Mouse (Mus musculus) neutrophil, adult 5-6 weeks (primary cell): ENCODE results near the gene Ssna1. TPM values are rescaled to one million over a fixed set of nuclear protein-coding genes. Genes with fewer than 3 reads are reported as not detected.

Source experiments
- total RNA-seq: library from RNA; stranded (forward); fragments of 200-1000 nt; gene quantifications from 2 replicates; pipeline ENCODE4 v1.2.3, GENCODE M21; 2017

Gene Ssna1
- total RNA-seq, 1 experiment from 2014 or later, result 31.0 TPM

Other genes starting within 250 kb of the Ssna1 start
- gene Nsmf, start 218.1 kb downstream of the Ssna1 start, total RNA-seq, result 21.5 and 22.8 TPM in 2 replicates
- not detected in 2 replicates for gene Entpd8, start 192.1 kb downstream of the Ssna1 start, total RNA-seq
- not detected in 2 replicates for gene Noxa1, start 177.3 kb downstream of the Ssna1 start, total RNA-seq
- gene Nrarp, start 91.7 kb downstream of the Ssna1 start, total RNA-seq, result 1.7 and 3.6 TPM in 2 replicates
- gene Tor4a, start 75.6 kb downstream of the Ssna1 start, total RNA-seq, result 50.0 and 56.1 TPM in 2 replicates
- gene Nelfb, start 60.9 kb downstream of the Ssna1 start, total RNA-seq, result 95.0 and 104 TPM in 2 replicates
- gene Stpg3, start 57.8 kb downstream of the Ssna1 start, total RNA-seq, result not detected in 2 replicates
- gene Fam166a, start 53.7 kb downstream of the Ssna1 start, total RNA-seq, result not detected in 2 replicates
- 222 and 223 TPM in 2 replicates for gene Tubb4b, start 47.7 kb downstream of the Ssna1 start, total RNA-seq
- gene Slc34a3, start 38.1 kb downstream of the Ssna1 start, total RNA-seq, result not detected in 2 replicates
- gene Rnf224, start 35.7 kb downstream of the Ssna1 start, total RNA-seq, result not detected in 2 replicates
- 0.58 TPM in 1 of 2 replicates, not detected in the other for gene Rnf208, start 30.2 kb downstream of the Ssna1 start, total RNA-seq
- 1.0 TPM in 1 of 2 replicates, not detected in the other for gene Cysrt1, start 30.0 kb downstream of the Ssna1 start, total RNA-seq
- 6.1 and 8.7 TPM in 2 replicates for gene AL732309.1, start 25.6 kb downstream of the Ssna1 start, total RNA-seq
- 6.9 and 16.7 TPM in 2 replicates for gene Tmem203, start 17.0 kb downstream of the Ssna1 start, total RNA-seq
- gene Tprn, start 9.8 kb downstream of the Ssna1 start, total RNA-seq, result 4.9 and 6.9 TPM in 2 replicates
- gene Anapc2, start within 50 bp of the Ssna1 start, total RNA-seq, result 49.5 and 82.2 TPM in 2 replicates
- gene Tmem210, start 15.7 kb upstream of the Ssna1 start, total RNA-seq, result not detected in 2 replicates
- not detected in 2 replicates for gene Lrrc26, start 17.5 kb upstream of the Ssna1 start, total RNA-seq
- gene Grin1, start 46.7 kb upstream of the Ssna1 start, total RNA-seq, result not detected in 2 replicates
- 49.2 and 79.5 TPM in 2 replicates for gene Man1b1, start 59.9 kb upstream of the Ssna1 start, total RNA-seq
- gene Dpp7, start 83.9 kb upstream of the Ssna1 start, total RNA-seq, result 24.7 and 25.5 TPM in 2 replicates
- 8.7 and 11.7 TPM in 2 replicates for gene Uap1l1, start 93.2 kb upstream of the Ssna1 start, total RNA-seq
- gene Sapcd2, start 99.9 kb upstream of the Ssna1 start, total RNA-seq, result not detected in 2 replicates
- gene Entpd2, start 123.4 kb upstream of the Ssna1 start, total RNA-seq, result not detected in 2 replicates
- not detected in 2 replicates for gene Npdc1, start 126.9 kb upstream of the Ssna1 start, total RNA-seq
- 4.0 and 4.5 TPM in 2 replicates for gene Fut7, start 150.8 kb upstream of the Ssna1 start, total RNA-seq
- 15.7 and 21.4 TPM in 2 replicates for gene Abca2, start 156.3 kb upstream of the Ssna1 start, total RNA-seq
- not detected in 2 replicates for gene Clic3, start 184.4 kb upstream of the Ssna1 start, total RNA-seq
- gene Paxx, start 188.7 kb upstream of the Ssna1 start, total RNA-seq, result 38.3 and 54.9 TPM in 2 replicates
- not detected in 2 replicates for gene Ptgds, start 197.6 kb upstream of the Ssna1 start, total RNA-seq
- not detected in 2 replicates for gene Lcn12, start 221.5 kb upstream of the Ssna1 start, total RNA-seq
- 37.1 and 43.1 TPM in 2 replicates for gene Fbxw5, start 228.3 kb upstream of the Ssna1 start, total RNA-seq
- gene C8g, start 229.3 kb upstream of the Ssna1 start, total RNA-seq, result 0.98 TPM in 1 of 2 replicates, not detected in the other